Mouse (Mus musculus) heart, embryonic 11.5 days (tissue): ENCODE results near the gene Btbd6. TPM values are rescaled to one million over a fixed set of nuclear protein-coding genes. Genes with fewer than 3 reads are reported as not detected.

Source experiments
- ATAC-seq: fragments of 200-750 bp; cut with Nextera tagmentation; replicated peaks from 2 replicates; pipeline ENCODE4 v1.8.0; 2017; ENCODE audit warnings: moderate library complexity; ENCODE audit not compliant: insufficient number of reproducible peaks, low FRiP score, low TSS enrichment
- H3K27ac ChIP-seq: fragments of 300-500 bp; sonication (generic); 2 replicates; pipeline ENCODE4 v1.5.1; 2014; ENCODE audit warnings: mild to moderate bottlenecking, low read depth, low read length
- H3K27me3 ChIP-seq: fragments of 300-500 bp; sonication (generic); 2 replicates; pipeline ENCODE4 v1.6.1; 2014; ENCODE audit warnings: mild to moderate bottlenecking, low read length, mixed read lengths; ENCODE audit not compliant: control insufficient read depth, insufficient read depth
- H3K36me3 ChIP-seq: fragments of 300-500 bp; sonication (generic); 2 replicates; pipeline ENCODE4 v1.6.1; 2014; ENCODE audit warnings: mild to moderate bottlenecking, low read length, moderate library complexity, mixed read lengths; ENCODE audit not compliant: control insufficient read depth, insufficient read depth
- H3K4me1 ChIP-seq: fragments of 300-500 bp; sonication (generic); 2 replicates; pipeline ENCODE4 v1.6.1; 2014; ENCODE audit warnings: low read length; ENCODE audit not compliant: control insufficient read depth, insufficient read depth
- H3K4me2 ChIP-seq: fragments of 300-500 bp; sonication (generic); 2 replicates; pipeline ENCODE4 v1.6.1; 2014; ENCODE audit warnings: mild to moderate bottlenecking, moderate library complexity
- H3K4me3 ChIP-seq: fragments of 300-500 bp; sonication (generic); 2 replicates; pipeline ENCODE4 v1.5.1; 2014; ENCODE audit warnings: low read depth, low read length
- H3K9ac ChIP-seq: fragments of 300-500 bp; sonication (generic); 2 replicates; pipeline ENCODE4 v1.6.1; 2014; ENCODE audit warnings: mild to moderate bottlenecking, low read depth, low read length, moderate library complexity
- H3K9me3 ChIP-seq: fragments of 300-500 bp; sonication (generic); replicated peaks from 2 replicates; pipeline ENCODE4 v1.6.1; 2016; ENCODE audit warnings: low read length; ENCODE audit not compliant: control insufficient read depth
- WGBS: fragments of 180-500 bp; shearing (Covaris S2); extraction: QIAGEN DNeasy Blood & Tissue Kit; methylation state at CpG from one replicate; pipeline ENCODE4 v1.1.7; 2014; ENCODE audit not compliant: insufficient replicate concordance; 5-methylcytosine and 5-hydroxymethylcytosine counted together
- polyA plus RNA-seq: library from polyadenylated mRNA; unstranded; fragments of >200 nt; fragmentation: Nextera tagmentation; extraction: Ambion mirVana; gene quantifications from 2 replicates; pipeline ENCODE4 v1.2.1, GENCODE M21; 2014

Btbd6 gene
- polyA plus RNA-seq: 18.9 and 22.5 TPM in 2 replicates

DNA sequence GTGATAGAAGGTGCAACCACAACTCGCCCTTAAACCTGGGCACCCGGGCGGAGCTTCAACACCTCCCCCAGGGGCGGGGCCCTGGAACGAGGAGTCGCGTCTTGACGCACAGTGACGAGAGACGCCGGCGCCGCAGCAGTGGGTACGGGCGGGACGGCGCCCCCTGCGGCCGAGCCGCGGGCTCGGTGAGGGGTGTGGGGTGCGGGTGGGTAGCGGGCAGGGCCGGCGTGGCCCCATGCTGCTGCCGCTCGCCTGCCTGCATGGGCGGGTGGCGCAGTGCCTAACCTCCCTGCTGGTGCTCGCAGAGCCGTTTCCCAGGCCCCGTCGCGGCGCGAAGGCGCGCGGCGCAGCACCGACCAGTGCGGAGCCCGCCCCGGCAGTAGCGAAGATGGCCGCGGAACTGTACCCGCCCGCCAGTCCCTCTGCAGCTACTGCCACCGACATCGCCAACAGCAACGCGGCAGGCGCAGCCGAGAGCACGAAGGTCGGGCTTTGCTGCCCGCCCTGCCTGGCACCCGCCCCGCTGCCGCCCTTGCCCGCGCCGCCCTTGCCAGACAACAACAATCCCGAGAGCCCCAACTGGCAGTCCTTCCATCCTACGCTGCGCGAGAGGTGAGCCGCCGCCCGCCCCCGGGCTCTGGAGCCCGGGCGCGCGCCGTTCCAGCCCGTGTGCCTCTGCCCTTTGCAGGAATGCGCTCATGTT lies at the start of gene Btbd6:
Gene Btbd6, plus strand, starts transcription at position 112 of the 703 bp plus-strand sequence.
- H3K4me3 ChIP-seq: peak within 1 kb of the TSS; percentile 61
- H3K27me3 ChIP-seq: no peaks in the 10 kb centered on the region
- peak; percentile 88 for ATAC-seq
- peak within 1 kb of the TSS; percentile 83 for H3K27ac ChIP-seq
- H3K4me2 ChIP-seq: peak within 1 kb of the TSS; percentile 89
- H3K9me3 ChIP-seq: no peaks in the 10 kb centered on the region
- peaks cover 8% of the 10 kb centered on the region for H3K4me1 ChIP-seq
- peaks cover 46% of the 10 kb centered on the region for H3K36me3 ChIP-seq
- WGBS: 0% methylated on average over 72 of the region's 80 CpGs
- peak within 1 kb of the TSS; percentile 76 for H3K9ac ChIP-seq

DNA sequence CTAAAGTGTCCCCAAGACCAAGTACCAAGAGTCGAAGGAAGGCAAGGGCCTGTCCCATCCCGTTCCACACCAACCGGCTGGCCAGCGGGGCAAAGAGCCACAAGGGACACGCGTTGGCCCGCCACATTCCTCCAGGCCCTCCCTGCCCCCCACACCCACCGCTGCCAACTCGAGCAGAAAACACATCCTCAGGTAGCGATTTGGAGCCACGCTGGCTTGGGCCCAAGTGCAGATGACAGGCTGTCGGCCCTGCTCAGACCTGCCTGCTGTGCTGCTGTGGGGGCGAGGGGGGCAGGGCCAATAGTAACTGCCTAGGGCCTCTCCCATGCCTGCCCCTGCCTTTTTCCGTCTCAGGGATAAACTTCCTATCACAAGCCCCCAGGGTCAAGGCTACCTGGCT lies 49.0 kb upstream of the Btbd6 start:
- Histone ChIP-seq H3K36me3 (no peaks in the 10 kb centered on the region), H3K9me3 (no peaks in the 10 kb centered on the region), H3K27ac (no peak overlapping the region), H3K4me2 (no peak overlapping the region), H3K4me1 (peaks cover 17% of the 10 kb centered on the region), H3K9ac (no peak overlapping the region), H3K27me3 (peaks cover 80% of the 10 kb centered on the region), H3K4me3 (no peak overlapping the region)
- no peak for ATAC-seq
- WGBS: 67% methylated on average over 14 of the region's 14 CpGs

DNA sequence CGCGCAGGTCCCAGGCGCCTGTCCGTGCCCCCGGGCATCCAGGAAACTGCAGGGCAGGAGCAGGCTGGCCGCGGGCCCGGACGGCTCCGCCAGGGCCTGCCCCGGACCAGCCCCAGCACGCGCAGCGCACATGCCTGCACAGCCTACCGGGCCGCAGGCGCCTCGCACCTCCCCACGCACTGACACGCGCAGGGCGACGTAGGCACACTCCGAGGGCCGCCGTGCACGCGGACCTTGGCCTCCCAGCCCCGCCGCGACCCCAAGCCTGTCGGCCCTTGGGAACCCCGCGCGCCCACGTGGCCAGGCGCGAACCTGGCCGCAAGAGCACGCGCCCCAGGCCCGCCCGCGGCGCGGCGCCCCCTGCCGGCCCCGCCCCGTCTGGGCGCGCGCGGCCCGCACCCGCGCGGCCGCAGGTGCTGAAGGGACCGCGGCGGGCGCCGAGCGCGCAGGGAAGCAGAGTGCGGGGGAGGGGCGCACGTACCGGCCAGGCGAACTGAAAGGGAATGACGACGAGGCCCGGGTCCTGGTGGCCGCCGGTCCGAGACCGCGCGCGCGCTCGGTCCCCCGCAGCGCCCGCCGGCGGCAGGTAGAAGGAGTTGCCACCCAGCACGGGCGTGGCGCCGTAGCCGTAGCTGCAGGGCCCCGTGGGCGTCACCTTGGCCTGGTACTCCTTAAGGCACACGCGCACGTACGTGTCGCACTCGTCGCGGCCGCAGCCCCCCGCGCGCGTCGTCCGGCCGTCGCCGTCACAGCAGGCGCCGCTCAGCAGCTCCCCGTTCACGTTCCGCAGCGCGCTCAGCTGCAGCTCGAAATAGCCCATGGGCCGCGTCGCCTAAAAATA lies 47.7 kb upstream of the Btbd6 start:
- peak overlapping the region; percentile 57 for H3K4me3 ChIP-seq
- peaks cover 79% of the 10 kb centered on the region for H3K27me3 ChIP-seq
- peaks cover 18% of the 10 kb centered on the region for H3K4me1 ChIP-seq
- H3K36me3 ChIP-seq: no peaks in the 10 kb centered on the region
- no peaks in the 10 kb centered on the region for H3K9me3 ChIP-seq
- H3K27ac ChIP-seq: no peak overlapping the region; the same call in 1 of the 2 replicates
- whole genome bisulfite sequencing: 2% methylated on average over 103 of the region's 124 CpGs
- peak overlapping the region; percentile 96 for H3K4me2 ChIP-seq
- no peak for ATAC-seq
- H3K9ac ChIP-seq: peak overlapping the region; percentile 62; the same call in 1 of the 2 replicates

DNA sequence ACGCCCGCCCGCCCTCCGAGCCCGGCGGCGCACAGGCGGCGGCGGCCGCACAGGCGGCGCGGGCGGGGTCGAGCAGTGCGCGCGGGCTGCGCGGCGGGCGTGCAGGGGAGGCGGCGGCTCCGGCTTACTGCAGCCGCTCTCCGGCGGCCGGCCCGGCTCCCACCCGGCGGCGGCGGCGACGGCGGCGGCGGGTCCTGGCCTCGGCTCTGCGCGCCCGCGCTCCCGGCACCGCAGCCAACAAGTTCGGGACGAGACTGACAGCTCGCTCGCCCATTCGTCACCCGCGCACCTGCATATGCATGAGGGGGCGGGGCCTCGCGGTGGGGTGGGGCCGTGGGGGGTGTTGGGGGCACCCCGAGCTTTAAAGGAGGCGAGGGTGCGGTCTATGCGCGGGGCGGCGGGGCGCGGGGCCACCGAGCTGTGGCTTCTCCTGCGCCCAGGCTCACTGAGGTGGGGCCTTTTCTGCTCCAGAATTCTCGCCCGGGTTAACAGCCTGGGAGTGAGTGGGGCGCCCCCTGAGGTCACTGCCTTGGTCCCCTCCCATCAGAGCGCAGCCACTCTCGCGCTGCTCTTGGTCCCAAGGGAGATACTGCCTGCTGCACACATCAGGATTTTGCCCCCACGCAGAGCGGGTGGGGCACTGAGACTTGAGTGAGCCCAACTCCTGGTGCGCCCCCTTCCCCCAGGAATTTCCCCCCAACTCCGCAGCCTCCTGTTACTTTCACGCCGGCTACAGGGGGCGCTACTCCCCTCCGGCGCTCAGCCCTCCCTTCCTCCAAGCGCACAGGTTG lies 46.5 kb upstream of the Btbd6 start, which contains the start of gene Jag2:
Gene Jag2, minus strand, starts transcription at position 215 of the 791 bp plus-strand sequence.
- H3K9ac ChIP-seq: peak within 1 kb of the TSS; percentile 62; the same call in 1 of the 2 replicates
- H3K4me1 ChIP-seq: peaks cover 18% of the 10 kb centered on the region
- peak; percentile 23 for ATAC-seq
- peaks cover 68% of the 10 kb centered on the region for H3K27me3 ChIP-seq
- peak within 1 kb of the TSS; percentile 96 for H3K4me2 ChIP-seq
- peak within 1 kb of the TSS; percentile 57 for H3K4me3 ChIP-seq
- WGBS: 2% methylated on average over 49 of the region's 85 CpGs
- H3K36me3 ChIP-seq: no peaks in the 10 kb centered on the region
- peak within 1 kb of the TSS; percentile 15; the same call in 1 of the 2 replicates for H3K27ac ChIP-seq
- H3K9me3 ChIP-seq: no peaks in the 10 kb centered on the region

DNA sequence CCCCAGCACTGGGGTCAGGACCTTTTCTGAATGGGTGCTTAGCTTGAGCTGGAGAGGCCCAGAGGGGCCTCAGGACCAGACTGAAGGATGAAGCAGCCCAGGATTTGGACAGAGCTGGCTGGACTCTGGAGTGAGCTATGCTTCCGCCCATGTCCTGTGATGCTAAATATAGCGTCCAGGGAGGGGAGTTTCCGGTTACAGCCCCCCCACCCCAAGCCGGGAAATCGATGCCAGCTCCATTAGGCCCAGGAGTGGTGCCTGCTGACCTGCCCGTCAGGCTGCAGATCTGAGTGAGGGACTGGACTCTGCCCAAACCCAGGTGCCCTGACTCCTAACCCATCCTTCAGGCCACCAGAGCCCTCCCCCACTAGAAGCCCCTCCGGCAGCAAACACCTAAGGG lies 43.6 kb upstream of the Btbd6 start:
- H3K9ac ChIP-seq: peak overlapping the region; percentile 11; the same call in 1 of the 2 replicates
- no peak overlapping the region for H3K4me3 ChIP-seq
- ATAC-seq: no peak
- H3K27ac ChIP-seq: no peak overlapping the region
- no peaks in the 10 kb centered on the region for H3K36me3 ChIP-seq
- peaks cover 39% of the 10 kb centered on the region for H3K27me3 ChIP-seq
- no peaks in the 10 kb centered on the region for H3K9me3 ChIP-seq
- WGBS: 25% methylated on average over 7 of the region's 7 CpGs
- peaks cover 18% of the 10 kb centered on the region for H3K4me1 ChIP-seq
- peak overlapping the region; percentile 22 for H3K4me2 ChIP-seq

DNA sequence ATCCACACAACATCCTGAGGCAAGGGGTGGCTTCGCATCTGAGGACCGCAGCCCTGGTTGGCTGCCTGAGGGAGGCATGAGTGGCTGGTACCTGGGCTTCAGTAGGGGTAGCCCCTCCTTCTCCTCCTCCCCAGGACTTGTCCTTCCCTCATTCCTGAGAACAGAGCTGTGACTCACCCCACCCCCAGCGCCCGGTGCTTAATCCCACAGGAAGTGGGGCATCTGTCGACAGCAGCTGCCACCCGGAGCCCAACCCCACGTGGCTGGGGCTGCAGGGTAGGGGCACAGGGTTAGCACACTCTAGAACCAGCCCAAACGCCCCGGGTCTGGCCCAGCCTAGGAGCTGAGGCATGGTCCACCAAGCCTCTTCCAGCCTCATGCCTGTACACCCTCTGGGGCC lies 38.4 kb upstream of the Btbd6 start:
- peaks cover 9% of the 10 kb centered on the region for H3K4me1 ChIP-seq
- 29% methylated on average over 9 of the region's 9 CpGs for WGBS
- 0 out of 2 replicates have a peak overlapping the region, but pooled peaks have one; percentile 10 for H3K9ac ChIP-seq
- H3K27ac ChIP-seq: no peak overlapping the region
- no peaks in the 10 kb centered on the region for H3K9me3 ChIP-seq
- H3K4me3 ChIP-seq: no peak overlapping the region
- no peaks in the 10 kb centered on the region for H3K36me3 ChIP-seq
- no peak overlapping the region; the same call in 1 of the 2 replicates for H3K4me2 ChIP-seq
- ATAC-seq: no peak
- peaks cover 10% of the 10 kb centered on the region for H3K27me3 ChIP-seq

DNA sequence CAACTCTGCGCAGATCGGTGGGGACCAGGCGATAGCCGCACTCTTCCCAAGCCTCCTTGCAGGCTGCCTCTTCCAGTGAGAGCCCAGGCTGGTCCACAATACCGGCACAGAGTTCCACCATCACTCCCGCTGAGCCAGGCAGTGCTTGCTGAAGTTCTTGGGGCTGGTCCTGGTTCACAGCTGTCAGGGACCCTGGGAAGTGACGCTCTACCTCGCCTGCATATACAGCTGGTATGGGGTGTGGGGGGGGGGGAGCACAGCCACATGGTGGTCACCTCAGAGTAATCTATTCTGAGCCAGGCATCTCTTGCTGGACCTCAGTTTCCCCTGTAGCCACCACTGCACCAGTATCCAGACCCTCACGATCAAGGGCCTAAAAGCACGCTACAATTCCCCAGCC lies 37.9 kb upstream of the Btbd6 start:
- no peak for ATAC-seq
- Histone ChIP-seq H3K4me3 (no peak overlapping the region), H3K27me3 (peaks cover 10% of the 10 kb centered on the region), H3K9me3 (no peaks in the 10 kb centered on the region), H3K27ac (no peak overlapping the region), H3K9ac (0 out of 2 replicates have a peak overlapping the region, but pooled peaks have one; percentile 10), H3K36me3 (no peaks in the 10 kb centered on the region), H3K4me1 (peaks cover 8% of the 10 kb centered on the region), H3K4me2 (no peak overlapping the region)
- WGBS: 62% methylated on average over 10 of the region's 10 CpGs
